Mouse (Mus musculus) testis, adult 2 months (tissue): ENCODE measurements around the gene Grap2.

Source experiments
- CTCF ChIP-seq: fragments of 200-500 bp; IDR thresholded peaks from 2 replicates; pipeline ENCODE4 v1.5.1; 2012; ENCODE audit warnings: low read depth, mild to moderate bottlenecking, inconsistent platforms, low read length, moderate library complexity; ENCODE audit not compliant: control insufficient read depth, insufficient read depth, insufficient replicate concordance
- POLR2A ChIP-seq: fragments of 200-500 bp; IDR thresholded peaks from 2 replicates; pipeline ENCODE4 v1.6.1; 2012; ENCODE audit warnings: low read depth, mild to moderate bottlenecking, inconsistent platforms, low read length, moderate library complexity; ENCODE audit not compliant: control insufficient read depth

GRCm38 (mm10) chr15:80658815-80659471 lies 86.5 kb downstream of the Grap2 start:
- TF ChIP-seq CTCF (no peak), POLR2A (no peak)
